Comparison of ENCODE assay signal across 17 mouse cellular contexts in genomic region chr12:36302326-36302725, GRCm38 (mm10). TPM values are rescaled to one million over a fixed set of nuclear protein-coding genes. Genes with fewer than 3 reads are reported as not detected.
DNase-seq lines count a peak whose midpoint lies in the region; TF ChIP-seq lines count a peak whose summit lies in the region.
"Had no signal": no experiment of that assay in that cellular context is flagged by ENCODE, and none has a peak within 500 bp of the region (broad histone marks: within the 10 kb centered on the region; RNA-seq: fewer than 3 reads in every experiment).

No protein-coding gene starts in this region.

- peak; percentile 40 for TF ChIP-seq CTCF in layer of hippocampus, adult 2 months (conservative IDR thresholded peaks at IDR 0.05)

- DNase-seq in cerebellum, postnatal 10 days, result peak; percentile 71 to 73
- no peak for DNase-seq in cerebellum, adult 9-10 months
- peak; percentile 14 for DNase-seq in left cerebral cortex, postnatal 4 days
- no peak for DNase-seq in left cerebral cortex, adult 11 months (ENCODE audit: low spot score)
- peak; percentile 43 to 61 for DNase-seq in layer of hippocampus, adult 2 months (ENCODE audit: low spot score in 2 of 2)
- peak; percentile 26 to 31 for DNase-seq in right cerebral cortex, adult 2 months (ENCODE audit: low spot score in 2 of 2)
- DNase-seq in heart, adult 18-20 months, result no peak
- DNase-seq in gastrocnemius, adult 8-10 months (ENCODE audit: low spot score in 2 of 2), result no peak
- DNase-seq: adrenal gland, postnatal 36 days; cerebellum, adult 18-20 months; heart, postnatal 10 days; thymus, adult 18-20 months had no signal

- H3K4me3 ChIP-seq in layer of hippocampus, adult 2 months, result peak overlapping the region; percentile 54
- H3K4me3 ChIP-seq: kidney, embryonic 15.5 days; limb, embryonic 10.5 days; liver, embryonic 15.5 days; myocyte had no signal

- H3K27ac ChIP-seq in layer of hippocampus, adult 2 months, result peak overlapping the region; percentile 67
- H3K27ac ChIP-seq: kidney, embryonic 15.5 days; limb, embryonic 10.5 days; liver, embryonic 15.5 days had no signal

- intact Hi-C loops in left cerebral cortex, postnatal 4 days (cut with DNase I), result no loop called here

RNA-seq across cellular contexts. Expression of gene Sostdc1, which starts 11.6 kb away (rescaled TPM):
- total RNA-seq in left cerebral cortex, postnatal 4 days (2021), result 1 to 10 TPM; 4.5 to 5.0 TPM
- 1 to 10 TPM; 2.5 to 5.1 TPM for total RNA-seq in layer of hippocampus, adult 2 months (2021)
- total RNA-seq in heart, adult 18-20 months (2021), result under 1 TPM; 0.37 to 0.41 TPM
- total RNA-seq in gastrocnemius, adult 8-10 months (2022), result under 1 TPM in 3 of 4 experiments, not detected in 1; 0.16 to 0.22 (median 0.21) TPM
- total RNA-seq: granulocyte monocyte progenitor cell, adult 5-6 weeks had no signal

RNA-seq across cellular contexts. Expression of gene Lrrc72, which starts 49.1 kb away (rescaled TPM):
- not detected for total RNA-seq in left cerebral cortex, postnatal 4 days (2021)
- total RNA-seq in layer of hippocampus, adult 2 months (2021), result not detected
- total RNA-seq in heart, adult 18-20 months (2021), result not detected
- total RNA-seq in gastrocnemius, adult 8-10 months (2022), result not detected
- total RNA-seq: adrenal gland, postnatal 36 days; granulocyte monocyte progenitor cell, adult 5-6 weeks; heart, postnatal 10 days had no signal

Comparison
In these comparisons a context has a peak if more than half of its experiments do, and no peak if none do; other contexts are left out.
1. DNase-seq: peak in cerebellum, postnatal 10 days (2 of 2), left cerebral cortex, postnatal 4 days (single experiment), layer of hippocampus, adult 2 months (2 of 2) and right cerebral cortex, adult 2 months (2 of 2); none in cerebellum, adult 9-10 months (single experiment), left cerebral cortex, adult 11 months (single experiment), heart, adult 18-20 months (0 of 2) and gastrocnemius, adult 8-10 months (0 of 2).